Comparison of ENCODE assay signal across 12 mouse cellular contexts in the genomic region with DNA sequence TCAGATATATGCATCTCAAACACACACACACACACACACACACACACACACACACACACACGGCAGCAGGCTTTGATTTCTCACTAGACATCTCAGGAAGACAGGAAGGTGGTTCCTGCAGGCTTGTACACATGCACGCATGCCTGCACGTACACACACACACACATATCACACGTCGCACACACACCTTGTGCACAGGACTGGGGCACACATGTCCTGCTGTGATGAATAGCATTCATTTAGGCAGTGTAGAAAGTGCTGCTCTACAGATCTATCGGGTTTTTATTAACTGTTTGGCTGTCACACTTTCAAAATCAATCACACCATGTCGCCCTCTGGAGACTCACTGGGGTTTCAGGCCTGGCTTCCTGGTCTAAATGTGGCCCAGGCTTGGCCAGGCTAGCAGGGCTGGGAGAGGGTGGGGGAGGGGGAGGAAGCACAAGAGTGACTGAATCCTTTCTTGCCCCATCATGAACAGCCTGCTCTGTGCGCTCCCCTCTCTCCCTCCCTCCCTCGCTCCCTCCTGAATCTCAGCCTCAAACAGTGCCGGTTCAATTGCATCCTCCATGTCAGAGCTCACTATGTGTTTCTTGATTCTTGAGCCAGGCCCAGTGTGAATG.
DNase-seq lines count a peak whose midpoint lies in the region; ATAC-seq and TF ChIP-seq lines count a peak whose summit lies in the region.
"Had no signal": no experiment of that assay in that cellular context is flagged by ENCODE, and none has a peak within 500 bp of the region (broad histone marks: within the 10 kb centered on the region; RNA-seq: fewer than 3 reads in every experiment).

No protein-coding gene starts in this region.

- H3K9ac ChIP-seq in lung, embryonic 16.5 days (ENCODE audit: low read length) = no peak overlapping the region
- 0 out of 2 replicates have a peak overlapping the region, but pooled peaks have one; percentile 27 for H3K9ac ChIP-seq in embryonic facial prominence, embryonic 13.5 days
- H3K9ac ChIP-seq in neural tube, embryonic 13.5 days = peak overlapping the region; percentile 17; the same call in 1 of the 2 replicates

- no peak for DNase-seq in lung, postnatal 36 days
- DNase-seq in induced T-regulatory cell, adult 2 months (ENCODE audit: low read depth) = peak; percentile 3
- DNase-seq in cerebellum, adult 2 months = no peak
- DNase-seq in heart, postnatal 4 days = no peak
- DNase-seq in kidney, postnatal 25 days = no peak
- DNase-seq: gastrocnemius, postnatal 25 days; right cerebral cortex, postnatal 4 days; thymus, postnatal 14 days had no signal

- no peak overlapping the region for H3K4me3 ChIP-seq in lung, embryonic 16.5 days (ENCODE audit: low read length)
- H3K4me3 ChIP-seq in embryonic facial prominence, embryonic 13.5 days = no peak overlapping the region
- H3K4me3 ChIP-seq in neural tube, embryonic 13.5 days = no peak overlapping the region
- H3K4me3 ChIP-seq in cerebellum, adult 2 months (replicated peaks; ENCODE audit: insufficient read depth, low read depth, low read length) = no peak overlapping the region
- H3K4me3 ChIP-seq: megakaryocyte, embryonic 14.5 days had no signal

- no peaks in the 10 kb centered on the region for H3K36me3 ChIP-seq in lung, embryonic 16.5 days (ENCODE audit: control insufficient read depth, insufficient read depth, low read length)
- no peaks in the 10 kb centered on the region for H3K36me3 ChIP-seq in embryonic facial prominence, embryonic 13.5 days
- no peaks in the 10 kb centered on the region for H3K36me3 ChIP-seq in neural tube, embryonic 13.5 days

- H3K4me2 ChIP-seq in lung, embryonic 16.5 days (ENCODE audit: low read depth, low read length) = no peak overlapping the region
- H3K4me2 ChIP-seq in embryonic facial prominence, embryonic 13.5 days = no peak overlapping the region
- H3K4me2 ChIP-seq in neural tube, embryonic 13.5 days = no peak overlapping the region

- H3K27ac ChIP-seq in lung, embryonic 16.5 days (ENCODE audit: low read length) = no peak overlapping the region
- H3K27ac ChIP-seq in embryonic facial prominence, embryonic 13.5 days = peak overlapping the region; percentile 44; the same call in 1 of the 2 replicates
- H3K27ac ChIP-seq in neural tube, embryonic 13.5 days (replicated peaks) = 0 out of 2 replicates have a peak overlapping the region, but pooled peaks have one; percentile 13
- no peak overlapping the region for H3K27ac ChIP-seq in cerebellum, adult 2 months (ENCODE audit: insufficient read depth, low read length)

- TF ChIP-seq POLR2A in cerebellum, adult 2 months (IDR thresholded peaks at IDR 0.05; ENCODE audit: borderline replicate concordance, insufficient read depth, low read length) = no peak

- no peak for TF ChIP-seq CTCF in cerebellum, adult 2 months (IDR thresholded peaks at IDR 0.05; ENCODE audit: borderline replicate concordance, insufficient read depth, low read depth, low read length)

- peak; percentile 64; the same call in 1 of the 2 replicates for ATAC-seq in lung, embryonic 16.5 days (ENCODE audit: low read depth)
- ATAC-seq in embryonic facial prominence, embryonic 13.5 days (ENCODE audit: insufficient number of reproducible peaks, insufficient read depth, low FRiP score, low TSS enrichment, low read depth) = peak; percentile 70; the same call in 1 of the 2 replicates
- ATAC-seq in neural tube, embryonic 13.5 days (ENCODE audit: low read depth) = peak; percentile 77

- H3K27me3 ChIP-seq in lung, embryonic 16.5 days (ENCODE audit: control insufficient read depth, insufficient read depth, low read depth, low read length) = no peaks in the 10 kb centered on the region
- H3K27me3 ChIP-seq in embryonic facial prominence, embryonic 13.5 days = peaks cover 25% of the 10 kb centered on the region
- H3K27me3 ChIP-seq in neural tube, embryonic 13.5 days = peaks cover 18% of the 10 kb centered on the region
- no peaks in the 10 kb centered on the region for H3K27me3 ChIP-seq in cerebellum, adult 2 months (ENCODE audit: control insufficient read depth, insufficient read depth, low read length)

- H3K9me3 ChIP-seq in lung, embryonic 16.5 days (ENCODE audit: control insufficient read depth, low read length) = no peaks in the 10 kb centered on the region
- H3K9me3 ChIP-seq in embryonic facial prominence, embryonic 13.5 days = no peaks in the 10 kb centered on the region
- no peaks in the 10 kb centered on the region for H3K9me3 ChIP-seq in neural tube, embryonic 13.5 days
- H3K9me3 ChIP-seq: megakaryocyte, embryonic 14.5 days had no signal

- WGBS in lung, embryonic 16.5 days = 50% methylated on average over 10 of the region's 10 CpGs
- 42% methylated on average over 10 of the region's 10 CpGs for WGBS in embryonic facial prominence, embryonic 13.5 days
- 30% methylated on average over 10 of the region's 10 CpGs for WGBS in neural tube, embryonic 13.5 days
- WGBS in cerebellum, adult 2 months = 82% methylated on average over 10 of the region's 10 CpGs

- peaks cover 4% of the 10 kb centered on the region for H3K4me1 ChIP-seq in lung, embryonic 16.5 days (replicated peaks; ENCODE audit: control insufficient read depth, insufficient read depth, low read length)
- H3K4me1 ChIP-seq in embryonic facial prominence, embryonic 13.5 days = peaks cover 22% of the 10 kb centered on the region
- H3K4me1 ChIP-seq in neural tube, embryonic 13.5 days (replicated peaks) = peaks cover 29% of the 10 kb centered on the region
- H3K4me1 ChIP-seq in cerebellum, adult 2 months (ENCODE audit: control insufficient read depth, insufficient read depth, low read length) = no peaks in the 10 kb centered on the region
- H3K4me1 ChIP-seq: megakaryocyte, embryonic 14.5 days had no signal

Comparison
In these comparisons a context has a peak if more than half of its experiments do, and no peak if none do; other contexts are left out.
1. H3K27ac ChIP-seq: peak in embryonic facial prominence, embryonic 13.5 days (single experiment) and neural tube, embryonic 13.5 days (single experiment); none in lung, embryonic 16.5 days (single experiment) and cerebellum, adult 2 months (single experiment).
2. Peak in every context shown above with its lines, with median percentiles within 50 percentile points of each other: ATAC-seq.